Mouse (Mus musculus) 416B (cell line): ENCODE data around the gene Ece1.

ENCODE experiments used
- DNase-seq: peaks from one replicate; pipeline ENCODE4 v3.0.0; 2011; ENCODE audit warnings: low read depth

Ece1 gene

GRCm38 (mm10) chr4:137882663-137883062, 20.6 kb downstream of the Ece1 start:
- no peak for DNase-seq

- DNase-seq = peak; percentile 40
These were observed 21.6 kb downstream of the Ece1 start for GRCm38 (mm10) chr4:137883513-137884150.

- no peak for DNase-seq
These were observed 25.4 kb downstream of the Ece1 start for GRCm38 (mm10) chr4:137887337-137887992.

GRCm38 (mm10) chr4:137887993-137888388, 26.0 kb downstream of the Ece1 start:
- no peak for DNase-seq

- DNase-seq = peak; percentile 91
These were observed 28.6 kb downstream of the Ece1 start for GRCm38 (mm10) chr4:137890596-137890995.

GRCm38 (mm10) chr4:137891553-137892145, 29.6 kb downstream of the Ece1 start:
- no peak for DNase-seq

GRCm38 (mm10) chr4:137892713-137893242, 30.7 kb downstream of the Ece1 start:
- no peak for DNase-seq

- no peak for DNase-seq
These were observed 34.7 kb downstream of the Ece1 start for GRCm38 (mm10) chr4:137896612-137897297.

- DNase-seq = no peak
These were observed 35.2 kb downstream of the Ece1 start for GRCm38 (mm10) chr4:137897298-137897612.

GRCm38 (mm10) chr4:137898490-137898889, 36.5 kb downstream of the Ece1 start:
- DNase-seq = no peak

- DNase-seq = no peak
These were observed 40.2 kb downstream of the Ece1 start for GRCm38 (mm10) chr4:137902268-137902667.

- no peak for DNase-seq
These were observed 40.8 kb downstream of the Ece1 start for GRCm38 (mm10) chr4:137902873-137903272.

- DNase-seq = no peak
These were observed 43.0 kb downstream of the Ece1 start for GRCm38 (mm10) chr4:137904956-137905551.

- DNase-seq = no peak
These were observed 45.9 kb downstream of the Ece1 start for GRCm38 (mm10) chr4:137907979-137908378.

- no peak for DNase-seq
These were observed 46.5 kb downstream of the Ece1 start for GRCm38 (mm10) chr4:137908489-137908888.

GRCm38 (mm10) chr4:137908915-137909314, 46.9 kb downstream of the Ece1 start:
- DNase-seq = no peak

GRCm38 (mm10) chr4:137909471-137909870, 47.4 kb downstream of the Ece1 start:
- DNase-seq = peak; percentile 32

- peak; percentile 60 for DNase-seq
These were observed 48.5 kb downstream of the Ece1 start for GRCm38 (mm10) chr4:137910382-137911009.

GRCm38 (mm10) chr4:137911657-137912056, 49.6 kb downstream of the Ece1 start:
- DNase-seq = no peak

- DNase-seq = no peak
These were observed 50.8 kb downstream of the Ece1 start for GRCm38 (mm10) chr4:137912768-137913305.

- no peak for DNase-seq
These were observed 51.5 kb downstream of the Ece1 start for GRCm38 (mm10) chr4:137913321-137914057.
